Mouse (Mus musculus) mammary gland, adult 2 months (tissue): Measurements from ENCODE around the gene Grb10. TPM values are rescaled to one million over a fixed set of nuclear protein-coding genes. Genes with fewer than 3 reads are reported as not detected.

Source experiments
- polyA plus RNA-seq: library from polyadenylated mRNA; depleted of rRNA; stranded (reverse); fragments of >200 nt; gene quantifications from 2 replicates; pipeline ENCODE4 v1.2.3, GENCODE M21; 2012; ENCODE audit warnings: low replicate concordance; rRNA removed

The Grb10 gene
- polyA plus RNA-seq: 27.1 and 50.0 TPM in 2 replicates

GRCm38 (mm10) chr11:12038470-12038985 is at the start of gene Grb10:
Grb10 (minus strand) TSS chr11:12038683.

GRCm38 (mm10) chr11:11897645-11898357 is 140.7 kb downstream of the Grb10 start, which contains the start of gene Ddc:
Ddc (minus strand) TSS chr11:11898144.

Other genes with a start within 250 kb of the Grb10 start
- 0.33 and 0.44 TPM in 2 replicates for gene Fignl1, start 229.7 kb downstream of the Grb10 start, polyA plus RNA-seq
- 0.37 and 0.65 TPM in 2 replicates for gene Ddc, start 140.5 kb downstream of the Grb10 start, polyA plus RNA-seq